Mouse (Mus musculus) forebrain, embryonic 12.5 days (tissue): ENCODE measurements around the gene Hagh. TPM values are rescaled to one million over a fixed set of nuclear protein-coding genes. Genes with fewer than 3 reads are reported as not detected.
A peak's percentile ranks its signal among the peaks of the same experiment; 100 is the strongest.

ENCODE experiments used
- ATAC-seq: fragments of 200-750 bp; cut with Nextera tagmentation; 2 replicates; pipeline ENCODE4 v1.8.0; 2017; ENCODE audit warnings: moderate TSS enrichment; ENCODE audit not compliant: low FRiP score
- H3K27ac ChIP-seq: fragments of 300-500 bp; sonication (generic); 2 replicates; pipeline ENCODE4 v1.5.1; 2016; ENCODE audit warnings: mild to moderate bottlenecking
- H3K27me3 ChIP-seq: fragments of 300-500 bp; sonication (generic); 2 replicates; pipeline ENCODE4 v1.6.1; 2016; ENCODE audit warnings: mild to moderate bottlenecking
- H3K36me3 ChIP-seq: fragments of 300-500 bp; sonication (generic); replicated peaks from 2 replicates; pipeline ENCODE4 v1.6.1; 2016; ENCODE audit warnings: mild to moderate bottlenecking
- H3K4me1 ChIP-seq: fragments of 300-500 bp; sonication (generic); 2 replicates; pipeline ENCODE4 v1.6.1; 2016
- H3K4me2 ChIP-seq: fragments of 300-500 bp; sonication (generic); 2 replicates; pipeline ENCODE4 v1.6.1; 2016; ENCODE audit warnings: mild to moderate bottlenecking, moderate library complexity
- H3K4me3 ChIP-seq: fragments of 300-500 bp; sonication (generic); replicated peaks from 2 replicates; pipeline ENCODE4 v1.5.1; 2016; ENCODE audit warnings: mild to moderate bottlenecking
- H3K9ac ChIP-seq: fragments of 300-500 bp; sonication (generic); 2 replicates; pipeline ENCODE4 v1.6.1; 2016; ENCODE audit warnings: mild to moderate bottlenecking
- H3K9me3 ChIP-seq: fragments of 300-500 bp; sonication (generic); 2 replicates; pipeline ENCODE4 v1.6.1; 2016
- WGBS: fragments of 180-500 bp; shearing (Covaris S2); methylation state at CpG from one replicate; pipeline ENCODE4 v1.1.7; 2016; 5-methylcytosine and 5-hydroxymethylcytosine counted together
- polyA plus RNA-seq: library from polyadenylated mRNA; unstranded; fragments of >200 nt; fragmentation: Nextera tagmentation; extraction: Ambion mirVana; gene quantifications from 2 replicates; pipeline ENCODE4 v1.2.1, GENCODE M21; 2016

Hagh gene
- polyA plus RNA-seq, 1 experiment from 2014 or later: 24.8 TPM

DNA sequence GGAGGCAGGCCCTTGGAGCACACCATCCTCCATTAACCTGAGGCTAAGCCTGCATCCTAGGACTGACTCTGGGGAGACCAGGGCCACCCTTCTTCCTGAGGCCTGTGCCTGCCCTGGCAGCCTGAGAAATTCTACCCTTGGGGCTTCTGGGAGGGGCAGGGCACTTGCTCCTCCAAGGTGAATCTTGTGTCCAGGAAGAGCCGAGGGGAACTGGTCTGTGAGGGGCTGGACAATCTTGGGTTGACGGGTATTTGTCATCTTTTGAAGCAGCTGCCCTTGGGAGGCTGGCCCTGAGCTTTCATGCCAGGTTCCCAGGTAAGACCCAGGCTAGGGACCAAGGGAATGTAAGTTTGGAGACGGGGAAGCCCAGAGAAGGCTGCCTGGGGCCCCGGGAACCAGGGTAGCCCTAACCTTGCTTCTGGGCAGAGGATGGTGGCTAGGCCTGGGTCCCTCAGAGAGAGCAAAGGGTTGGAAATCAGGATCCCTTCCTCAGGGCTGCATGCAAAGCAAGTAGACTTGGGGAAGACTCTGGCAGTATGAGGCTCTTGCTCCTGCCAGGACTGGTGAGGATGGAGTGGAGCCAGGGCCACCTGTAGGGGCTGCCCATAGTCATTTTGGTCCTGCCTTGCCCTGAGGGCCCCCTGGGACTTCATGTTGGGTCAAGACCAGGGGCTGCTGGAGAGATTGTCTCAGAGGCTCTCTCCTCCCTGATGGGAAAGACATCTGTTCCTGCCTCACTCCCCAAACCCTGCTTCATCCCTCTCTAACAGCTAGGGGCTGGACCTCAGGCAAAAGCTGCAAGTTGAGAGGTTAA is 58.3 kb downstream of the Hagh start:
- no peak overlapping the region for H3K27ac ChIP-seq
- H3K4me2 ChIP-seq: no peak overlapping the region
- no peak for ATAC-seq
- WGBS: 83% methylated on average over 4 of the region's 4 CpGs
- H3K4me1 ChIP-seq: peaks cover 35% of the 10 kb centered on the region
- H3K9me3 ChIP-seq: no peaks in the 10 kb centered on the region
- H3K36me3 ChIP-seq: peaks cover 66% of the 10 kb centered on the region
- H3K4me3 ChIP-seq: peak overlapping the region; percentile 89; the same call in 1 of the 2 replicates
- H3K27me3 ChIP-seq: no peaks in the 10 kb centered on the region
- peak overlapping the region; percentile 91; the same call in 1 of the 2 replicates for H3K9ac ChIP-seq

- no peaks in the 10 kb centered on the region for H3K9me3 ChIP-seq
- no peak overlapping the region for H3K9ac ChIP-seq
- ATAC-seq: no peak
- H3K4me2 ChIP-seq: no peak overlapping the region
- 90% methylated on average over 5 of the region's 5 CpGs for WGBS
- H3K4me3 ChIP-seq: no peak overlapping the region
- H3K27me3 ChIP-seq: no peaks in the 10 kb centered on the region
- H3K27ac ChIP-seq: no peak overlapping the region
- peaks cover 27% of the 10 kb centered on the region for H3K4me1 ChIP-seq
- H3K36me3 ChIP-seq: peaks cover 72% of the 10 kb centered on the region
Observed at GRCm38 (mm10) chr17:24899153-24899552, 59.2 kb downstream of the Hagh start.

GRCm38 (mm10) chr17:24900014-24900413 is 60.1 kb downstream of the Hagh start:
- Histone ChIP-seq H3K4me1 (peaks cover 23% of the 10 kb centered on the region), H3K36me3 (peaks cover 80% of the 10 kb centered on the region), H3K4me3 (no peak overlapping the region), H3K27me3 (no peaks in the 10 kb centered on the region), H3K9me3 (no peaks in the 10 kb centered on the region), H3K27ac (no peak overlapping the region), H3K4me2 (no peak overlapping the region), H3K9ac (no peak overlapping the region)
- WGBS: 95% methylated on average over 6 of the region's 6 CpGs
- no peak for ATAC-seq

DNA sequence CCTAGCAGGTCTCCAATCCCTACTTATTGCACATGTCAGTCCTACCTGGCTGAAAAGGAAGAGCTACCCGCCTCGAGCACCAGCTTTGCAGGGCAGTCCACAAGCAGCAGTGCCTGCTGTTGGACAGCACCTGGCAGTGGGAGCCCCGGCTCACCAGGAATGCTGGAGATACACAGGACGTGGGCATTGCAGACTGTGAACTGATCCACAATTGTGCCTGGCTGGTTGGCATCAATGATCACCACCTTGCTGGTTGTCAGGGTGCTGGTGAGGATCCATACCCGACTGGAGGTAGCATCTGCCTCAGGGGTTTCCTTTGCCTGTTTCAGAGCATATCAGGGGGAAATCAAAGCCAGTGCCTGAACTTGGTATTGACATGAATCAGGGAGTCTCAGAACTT is 62.2 kb downstream of the Hagh start:
- Histone ChIP-seq H3K36me3 (peaks cover 100% of the 10 kb centered on the region), H3K9me3 (no peaks in the 10 kb centered on the region), H3K27me3 (no peaks in the 10 kb centered on the region), H3K4me3 (no peak overlapping the region), H3K4me1 (peaks cover 9% of the 10 kb centered on the region), H3K9ac (no peak overlapping the region), H3K27ac (no peak overlapping the region), H3K4me2 (no peak overlapping the region)
- 92% methylated on average over 5 of the region's 5 CpGs for WGBS
- ATAC-seq: no peak

GRCm38 (mm10) chr17:24902671-24903474 is 62.9 kb downstream of the Hagh start:
- WGBS: 77% methylated on average over 9 of the region's 9 CpGs
- H3K9ac ChIP-seq: no peak overlapping the region
- no peak overlapping the region for H3K4me2 ChIP-seq
- H3K4me3 ChIP-seq: no peak overlapping the region
- no peak overlapping the region for H3K27ac ChIP-seq
- H3K27me3 ChIP-seq: no peaks in the 10 kb centered on the region
- ATAC-seq: no peak
- H3K9me3 ChIP-seq: no peaks in the 10 kb centered on the region
- H3K4me1 ChIP-seq: peaks cover 1% of the 10 kb centered on the region
- peaks cover 100% of the 10 kb centered on the region for H3K36me3 ChIP-seq

GRCm38 (mm10) chr17:24903767-24904166 is 63.8 kb downstream of the Hagh start:
- WGBS: 95% methylated on average over 9 of the region's 9 CpGs
- Histone ChIP-seq H3K4me2 (no peak overlapping the region), H3K9me3 (no peaks in the 10 kb centered on the region), H3K27ac (no peak overlapping the region), H3K4me3 (no peak overlapping the region), H3K4me1 (no peaks in the 10 kb centered on the region), H3K36me3 (peaks cover 100% of the 10 kb centered on the region), H3K27me3 (no peaks in the 10 kb centered on the region), H3K9ac (no peak overlapping the region)
- no peak for ATAC-seq

DNA sequence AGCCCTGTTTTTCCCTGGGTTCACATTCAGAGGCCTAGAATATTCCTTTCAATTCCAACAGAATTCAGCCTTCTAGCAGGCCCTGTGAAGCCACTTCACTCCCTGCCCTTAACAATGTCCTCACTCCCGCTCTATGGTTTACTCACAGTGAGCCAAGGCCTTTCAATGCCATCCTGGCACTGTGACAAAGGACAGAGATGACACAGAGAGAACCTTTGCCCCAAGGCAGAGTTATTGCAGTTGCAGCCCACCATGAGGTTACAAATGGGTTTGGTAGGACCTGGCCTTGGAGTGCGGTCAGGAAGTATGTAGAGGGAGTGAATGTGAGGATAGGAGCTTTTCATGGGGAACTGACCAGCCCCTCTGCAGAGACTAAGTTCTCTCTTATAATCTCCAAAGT is 67.6 kb downstream of the Hagh start:
- ATAC-seq: no peak
- H3K9me3 ChIP-seq: no peaks in the 10 kb centered on the region
- H3K4me3 ChIP-seq: no peak overlapping the region
- no peak overlapping the region for H3K4me2 ChIP-seq
- H3K27ac ChIP-seq: no peak overlapping the region
- no peaks in the 10 kb centered on the region for H3K27me3 ChIP-seq
- no peaks in the 10 kb centered on the region for H3K4me1 ChIP-seq
- H3K36me3 ChIP-seq: peaks cover 99% of the 10 kb centered on the region
- H3K9ac ChIP-seq: no peak overlapping the region
- WGBS: 98% methylated on average over 2 of the region's 2 CpGs

DNA sequence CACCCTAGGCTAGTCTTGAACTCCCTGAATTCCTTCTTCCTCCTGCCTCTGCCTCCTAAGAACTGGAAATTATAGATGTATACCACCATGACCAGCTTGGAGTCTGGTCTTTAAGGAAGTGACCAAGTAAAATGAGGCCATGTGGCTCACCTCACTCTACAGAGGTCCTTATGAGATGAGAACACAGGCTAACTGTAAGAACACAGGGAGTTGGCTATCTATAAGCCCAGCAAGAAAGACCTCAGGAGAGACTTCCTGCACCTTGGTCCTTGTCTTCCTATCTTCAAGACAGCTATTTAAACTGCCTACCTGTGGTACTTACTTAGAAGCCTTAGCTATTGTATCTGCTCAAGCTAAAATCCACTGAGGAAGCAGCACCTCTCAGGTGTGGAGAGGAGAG is 74.0 kb downstream of the Hagh start:
- no peak overlapping the region for H3K27ac ChIP-seq
- no peak overlapping the region for H3K4me2 ChIP-seq
- no peaks in the 10 kb centered on the region for H3K27me3 ChIP-seq
- H3K9me3 ChIP-seq: no peaks in the 10 kb centered on the region
- H3K36me3 ChIP-seq: peaks cover 97% of the 10 kb centered on the region
- H3K9ac ChIP-seq: no peak overlapping the region
- ATAC-seq: no peak
- no peaks in the 10 kb centered on the region for H3K4me1 ChIP-seq
- no peak overlapping the region for H3K4me3 ChIP-seq

Other genes starting within 250 kb of the Hagh start
- 78.4 and 89.3 TPM in 2 replicates for gene Tsc2, start 207.5 kb upstream of the Hagh start, polyA plus RNA-seq
- 14.5 and 18.8 TPM in 2 replicates for gene Nthl1, start 207.5 kb upstream of the Hagh start, polyA plus RNA-seq
- gene Slc9a3r2, start 189.8 kb upstream of the Hagh start, polyA plus RNA-seq: 18.3 and 21.9 TPM in 2 replicates
- not detected in 2 replicates for gene Npw, start 181.7 kb upstream of the Hagh start, polyA plus RNA-seq
- 25.5 and 26.9 TPM in 2 replicates for gene Zfp598, start 170.5 kb upstream of the Hagh start, polyA plus RNA-seq
- gene Syngr3, start 150.2 kb upstream of the Hagh start, polyA plus RNA-seq: 27.8 and 33.5 TPM in 2 replicates
- 49.1 and 50.2 TPM in 2 replicates for gene Gfer, start 144.0 kb upstream of the Hagh start, polyA plus RNA-seq
- 1.6 and 2.6 TPM in 2 replicates for gene Noxo1, start 143.9 kb upstream of the Hagh start, polyA plus RNA-seq
- gene Tbl3, start 132.5 kb upstream of the Hagh start, polyA plus RNA-seq: 94.7 and 98.0 TPM in 2 replicates
- 0.29 TPM in 1 of 2 replicates, not detected in the other for gene Rnf151, start 122.1 kb upstream of the Hagh start, polyA plus RNA-seq
- gene Rps2, start 122.0 kb upstream of the Hagh start, polyA plus RNA-seq: 946 and 1,025 TPM in 2 replicates
- gene Ndufb10, start 115.7 kb upstream of the Hagh start, polyA plus RNA-seq: 195 and 201 TPM in 2 replicates
- not detected in 2 replicates for gene Rpl3l, start 112.3 kb upstream of the Hagh start, polyA plus RNA-seq
- gene Msrb1, start 103.5 kb upstream of the Hagh start, polyA plus RNA-seq: 18.8 and 19.5 TPM in 2 replicates
- 1.1 and 1.7 TPM in 2 replicates for gene Hs3st6, start 87.2 kb upstream of the Hagh start, polyA plus RNA-seq
- gene Meiob, start 35.9 kb upstream of the Hagh start, polyA plus RNA-seq: not detected in 2 replicates
- gene Fahd1, start 10.2 kb downstream of the Hagh start, polyA plus RNA-seq: 17.3 and 17.7 TPM in 2 replicates
- 0.20 TPM in 1 of 2 replicates, not detected in the other for gene Igfals, start 25.9 kb downstream of the Hagh start, polyA plus RNA-seq
- gene Nubp2, start 46.2 kb downstream of the Hagh start, polyA plus RNA-seq: 62.9 and 64.4 TPM in 2 replicates
- gene Spsb3, start 46.5 kb downstream of the Hagh start, polyA plus RNA-seq: 47.3 and 50.7 TPM in 2 replicates
- 42.7 and 44.6 TPM in 2 replicates for gene Eme2, start 54.9 kb downstream of the Hagh start, polyA plus RNA-seq
- gene Mrps34, start 55.0 kb downstream of the Hagh start, polyA plus RNA-seq: 86.0 and 91.1 TPM in 2 replicates
- gene Nme3, start 56.4 kb downstream of the Hagh start, polyA plus RNA-seq: 54.9 and 63.0 TPM in 2 replicates
- gene Mapk8ip3, start 96.8 kb downstream of the Hagh start, polyA plus RNA-seq: 76.5 and 78.2 TPM in 2 replicates
- 304 and 312 TPM in 2 replicates for gene Jpt2, start 120.5 kb downstream of the Hagh start, polyA plus RNA-seq
- gene Cramp1l, start 175.6 kb downstream of the Hagh start, polyA plus RNA-seq: 12.8 and 14.6 TPM in 2 replicates
- gene Ift140, start 175.9 kb downstream of the Hagh start, polyA plus RNA-seq: 28.1 and 31.8 TPM in 2 replicates
- gene Tmem204, start 243.4 kb downstream of the Hagh start, polyA plus RNA-seq: 8.2 and 9.1 TPM in 2 replicates